Mouse (Mus musculus): ENCODE measurements around the gene Iqsec1.

DNA sequence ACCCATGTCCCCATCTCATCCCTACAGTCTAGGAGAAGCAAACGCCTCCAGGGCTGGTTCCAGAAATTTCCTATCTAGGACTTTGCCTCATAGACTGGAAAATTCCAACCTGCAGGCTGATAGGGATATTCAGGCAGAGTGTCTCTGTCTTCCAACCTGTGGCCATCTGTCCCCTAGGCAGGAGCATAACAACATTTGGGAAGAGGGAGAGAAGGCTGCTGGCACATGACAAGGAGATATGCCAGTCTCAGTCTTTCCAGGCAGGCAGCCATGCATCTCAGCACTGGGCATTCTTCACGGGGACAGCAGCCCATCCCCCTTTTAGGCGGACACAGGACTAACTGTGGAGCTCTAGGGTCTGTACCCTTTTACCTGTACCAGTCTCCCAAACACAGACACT, 176.4 kb downstream of the Iqsec1 start:
- TF ChIP-seq CTCF (IDR thresholded peaks at IDR 0.05; ENCODE audit: low read depth) (no peak), EP300 (IDR thresholded peaks at IDR 0.05; ENCODE audit: low read depth) (no peak)

Data from heart, postnatal 0 days (tissue).